Mouse (Mus musculus): Measurements from ENCODE around the gene Olfr1238. TPM values are rescaled to one million over a fixed set of nuclear protein-coding genes. Genes with fewer than 3 reads are reported as not detected.

Olfr1238 gene
- polyA plus RNA-seq (2012; rRNA removed) = not detected in 2 replicates

- DNase-seq (ENCODE audit: extremely low spot score in 1 of 2, low spot score in 1 of 2) = no peak
These were observed at the start of gene Olfr1238 for GRCm38 (mm10) chr2:89409576-89409975. Olfr1238 (minus strand) TSS chr2:89409676.

- DNase-seq (ENCODE audit: extremely low spot score in 1 of 2, low spot score in 1 of 2) = no peak
These were observed 33.4 kb upstream of the Olfr1238 start, which contains the start of gene Olfr1240 for GRCm38 (mm10) chr2:89442900-89443299. Olfr1240 (minus strand) TSS chr2:89443000.

GRCm38 (mm10) chr2:89420307-89420706 is 10.8 kb upstream of the Olfr1238 start, which contains the start of gene Olfr1239:
Olfr1239 (minus strand) TSS chr2:89420407.
- DNase-seq (ENCODE audit: extremely low spot score in 1 of 2, low spot score in 1 of 2) = no peak

- no peak for DNase-seq (ENCODE audit: extremely low spot score in 1 of 2, low spot score in 1 of 2)
These were observed 5.1 kb upstream of the Olfr1238 start for GRCm38 (mm10) chr2:89414557-89414956.

- no peak for DNase-seq (ENCODE audit: extremely low spot score in 1 of 2, low spot score in 1 of 2)
These were observed 8.6 kb downstream of the Olfr1238 start for GRCm38 (mm10) chr2:89400882-89401281.

GRCm38 (mm10) chr2:89364765-89365164 is 44.7 kb downstream of the Olfr1238 start, which contains the start of gene Olfr1234:
Olfr1234 (minus strand) TSS chr2:89364865.
- DNase-seq (ENCODE audit: extremely low spot score in 1 of 2, low spot score in 1 of 2) = no peak

Other genes starting within 250 kb of the Olfr1238 start
- not detected in 2 replicates for gene Olfr1224-ps1, start 245.6 kb downstream of the Olfr1238 start, polyA plus RNA-seq (2012; rRNA removed)
- gene Olfr1225, start 235.0 kb downstream of the Olfr1238 start, polyA plus RNA-seq (2012; rRNA removed) = not detected in 2 replicates
- 0.02 TPM in 1 of 2 replicates, not detected in the other for gene Olfr1226, start 209.6 kb downstream of the Olfr1238 start, polyA plus RNA-seq (2012; rRNA removed)
- 0.12 TPM in 1 of 2 replicates, not detected in the other for gene Olfr1228, start 155.6 kb downstream of the Olfr1238 start, polyA plus RNA-seq (2012; rRNA removed)
- not detected in 2 replicates for gene Olfr1229, start 121.7 kb downstream of the Olfr1238 start, polyA plus RNA-seq (2012; rRNA removed)
- gene Olfr1230, start 112.4 kb downstream of the Olfr1238 start, polyA plus RNA-seq (2012; rRNA removed) = not detected in 2 replicates
- not detected in 2 replicates for gene Olfr1231, start 102.6 kb downstream of the Olfr1238 start, polyA plus RNA-seq (2012; rRNA removed)
- not detected in 2 replicates for gene Olfr1232, start 80.0 kb downstream of the Olfr1238 start, polyA plus RNA-seq (2012; rRNA removed)
- gene Olfr1233, start 67.3 kb downstream of the Olfr1238 start, polyA plus RNA-seq (2012; rRNA removed) = not detected in 2 replicates
- gene Olfr1234, start 44.8 kb downstream of the Olfr1238 start, polyA plus RNA-seq (2012; rRNA removed) = not detected in 2 replicates
- gene Olfr1239, start 10.7 kb upstream of the Olfr1238 start, polyA plus RNA-seq (2012; rRNA removed) = not detected in 2 replicates
- 0.06 TPM in 1 of 2 replicates, not detected in the other for gene Olfr1240, start 33.3 kb upstream of the Olfr1238 start, polyA plus RNA-seq (2012; rRNA removed)
- gene Olfr1241, start 77.5 kb upstream of the Olfr1238 start, polyA plus RNA-seq (2012; rRNA removed) = not detected in 2 replicates
- gene Olfr1242, start 88.7 kb upstream of the Olfr1238 start, polyA plus RNA-seq (2012; rRNA removed) = not detected in 2 replicates
- not detected in 2 replicates for gene Olfr1243, start 121.8 kb upstream of the Olfr1238 start, polyA plus RNA-seq (2012; rRNA removed)
- not detected in 2 replicates for gene Olfr1245, start 168.8 kb upstream of the Olfr1238 start, polyA plus RNA-seq (2012; rRNA removed)
- not detected in 2 replicates for gene Olfr1246, start 183.5 kb upstream of the Olfr1238 start, polyA plus RNA-seq (2012; rRNA removed)
- 0.04 TPM in 1 of 2 replicates, not detected in the other for gene Olfr1247, start 204.5 kb upstream of the Olfr1238 start, polyA plus RNA-seq (2012; rRNA removed)
- not detected in 2 replicates for gene Olfr1248, start 208.6 kb upstream of the Olfr1238 start, polyA plus RNA-seq (2012; rRNA removed)
- not detected in 2 replicates for gene Olfr1249, start 225.3 kb upstream of the Olfr1238 start, polyA plus RNA-seq (2012; rRNA removed)